Mouse (Mus musculus): ENCODE results near the gene Ahrr. TPM values are rescaled to one million over a fixed set of nuclear protein-coding genes. Genes with fewer than 3 reads are reported as not detected.

Ahrr gene
- 1 to 10 TPM; 1.5 to 4.3 (median 2.9) TPM for total RNA-seq (2022)

DNA sequence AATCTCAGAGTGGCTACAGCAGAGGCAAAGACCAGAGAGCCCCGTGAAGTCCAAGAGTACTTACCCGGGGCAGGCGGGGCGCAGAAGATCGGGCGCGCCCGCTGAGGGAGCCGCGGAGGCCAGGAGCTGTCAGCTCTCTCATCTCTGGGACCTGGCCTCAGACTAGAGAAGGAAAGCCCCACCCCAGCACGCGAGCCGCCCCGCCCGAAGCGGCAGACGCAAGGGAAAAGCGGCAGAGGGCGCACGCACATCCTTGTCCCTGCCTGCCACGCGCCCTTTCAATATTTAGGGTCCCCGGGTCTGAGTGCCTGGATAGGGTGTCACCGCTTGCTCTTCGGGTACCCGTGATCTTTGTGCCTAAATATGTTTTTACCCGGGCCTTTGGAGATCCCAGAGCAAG is at the start of gene Ahrr:
TSS of gene Ahrr (minus strand) at position 165 of the 400 bp plus-strand sequence.
- peak; percentile 43 for DNase-seq

DNA sequence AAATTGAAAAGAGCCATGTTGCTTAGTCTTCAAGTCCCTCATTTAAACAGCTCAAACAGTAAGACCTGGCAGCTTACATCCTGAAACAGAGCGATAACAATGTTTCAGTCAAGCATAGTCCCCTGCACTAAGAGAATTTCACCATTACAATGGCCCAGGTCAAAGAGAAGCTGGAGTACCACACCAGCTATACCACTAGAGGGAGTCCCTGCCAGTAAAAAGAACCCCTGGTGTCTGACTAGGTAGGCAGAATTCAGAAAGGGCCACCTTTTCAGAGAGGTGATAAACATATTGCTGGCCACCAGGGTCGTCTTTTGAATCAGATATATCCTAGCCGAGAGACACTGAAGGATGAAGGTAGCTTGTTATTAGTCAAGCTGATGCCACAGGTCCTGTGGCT is 48.9 kb upstream of the Ahrr start:
- DNase-seq: no peak

- DNase-seq: no peak
Measured at GRCm38 (mm10) chr13:74329321-74329720, 37.2 kb upstream of the Ahrr start.

- peak; percentile 97 for DNase-seq
Measured at GRCm38 (mm10) chr13:74317170-74317849, 25.2 kb upstream of the Ahrr start, which contains the start of gene Pdcd6. Gene Pdcd6 (minus strand): TSS chr13:74317580.

GRCm38 (mm10) chr13:74316789-74317169 is 24.6 kb upstream of the Ahrr start:
- DNase-seq: no peak

GRCm38 (mm10) chr13:74316386-74316785 is 24.3 kb upstream of the Ahrr start:
- DNase-seq: no peak

GRCm38 (mm10) chr13:74314616-74315015 is 22.5 kb upstream of the Ahrr start:
- no peak for DNase-seq

GRCm38 (mm10) chr13:74305780-74306179 is 13.6 kb upstream of the Ahrr start:
- DNase-seq: no peak

- peak; percentile 57 for DNase-seq
Measured at GRCm38 (mm10) chr13:74305380-74305779, 13.2 kb upstream of the Ahrr start.

- no peak for DNase-seq
Measured at GRCm38 (mm10) chr13:74302050-74303037, 10.2 kb upstream of the Ahrr start.

GRCm38 (mm10) chr13:74301607-74301984 is 9.5 kb upstream of the Ahrr start:
- no peak for DNase-seq

DNA sequence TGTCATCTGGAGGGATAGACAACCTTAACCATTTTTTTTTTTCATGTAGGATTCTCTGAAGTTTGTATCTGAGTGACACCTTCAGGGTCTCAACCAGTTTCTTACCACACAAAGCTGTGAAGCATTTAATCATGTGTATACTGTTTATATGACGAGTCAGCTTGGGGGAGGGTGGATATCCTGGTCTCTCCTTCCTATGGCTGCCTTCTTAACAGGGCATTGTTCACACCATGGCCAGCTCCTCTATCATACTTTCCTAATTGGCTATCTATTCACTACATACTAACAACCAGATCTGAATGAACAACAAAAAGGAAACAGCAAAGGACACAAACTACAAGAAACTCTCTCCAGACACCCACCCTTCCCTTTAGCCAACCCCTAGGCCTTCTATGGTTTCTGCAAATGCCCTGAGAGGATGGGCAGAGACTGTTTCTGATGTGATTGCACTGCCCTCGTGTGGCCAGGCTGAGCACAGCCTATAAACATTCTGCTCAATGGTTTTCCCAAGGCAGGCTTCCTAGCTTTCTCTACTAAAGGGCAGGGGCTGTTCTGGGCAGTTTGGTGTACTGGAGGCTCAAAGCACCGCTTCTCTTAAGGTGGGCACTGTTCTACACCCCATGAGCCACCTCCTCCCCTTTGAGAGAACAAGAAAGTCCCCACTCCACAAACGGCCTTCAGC is 8.9 kb upstream of the Ahrr start:
- DNase-seq: peak; percentile 43

GRCm38 (mm10) chr13:74296376-74296775 is 4.2 kb upstream of the Ahrr start:
- DNase-seq: no peak

- DNase-seq: no peak
Measured at GRCm38 (mm10) chr13:74289646-74290045, 2.5 kb downstream of the Ahrr start.

DNA sequence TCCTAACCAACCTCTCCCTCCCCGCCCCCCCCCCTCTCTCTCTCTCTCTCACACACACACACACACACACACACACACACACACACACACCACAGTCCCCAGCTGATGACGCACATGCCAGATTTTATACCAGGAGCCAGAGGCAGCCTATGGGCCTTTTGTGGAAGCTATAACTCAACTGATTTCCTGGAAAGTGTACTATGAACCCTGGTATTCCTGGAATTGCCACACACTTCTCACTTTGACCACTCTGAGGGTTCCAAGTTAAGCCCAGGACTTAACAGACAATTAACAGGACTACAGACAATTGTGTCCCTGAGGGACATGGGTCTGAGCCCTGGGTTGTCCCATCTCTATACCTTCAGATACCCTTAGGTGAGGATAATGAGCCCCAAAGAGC is 9.8 kb downstream of the Ahrr start:
- DNase-seq: no peak

DNA sequence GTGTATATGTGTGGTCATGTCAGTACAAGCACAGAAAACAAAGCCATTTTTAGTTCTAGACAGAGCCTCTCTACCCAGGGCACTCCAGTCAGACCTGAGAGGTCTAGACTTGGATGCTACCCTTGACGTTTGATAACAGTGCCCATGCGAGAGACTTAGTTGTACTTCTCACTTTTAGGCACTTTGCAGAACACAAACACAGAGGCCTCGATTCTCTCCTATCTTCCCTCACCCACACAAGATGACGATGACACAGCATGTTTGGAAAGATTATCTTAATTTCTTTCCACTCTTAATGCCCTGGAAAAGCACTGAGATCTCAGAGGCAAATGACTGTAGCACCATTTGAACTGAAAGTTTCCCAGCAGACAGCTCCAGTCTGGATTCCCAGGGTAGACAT is 16.4 kb downstream of the Ahrr start:
- DNase-seq: no peak

- DNase-seq: peak; percentile 51
Measured at GRCm38 (mm10) chr13:74260231-74260992, 31.7 kb downstream of the Ahrr start.

DNA sequence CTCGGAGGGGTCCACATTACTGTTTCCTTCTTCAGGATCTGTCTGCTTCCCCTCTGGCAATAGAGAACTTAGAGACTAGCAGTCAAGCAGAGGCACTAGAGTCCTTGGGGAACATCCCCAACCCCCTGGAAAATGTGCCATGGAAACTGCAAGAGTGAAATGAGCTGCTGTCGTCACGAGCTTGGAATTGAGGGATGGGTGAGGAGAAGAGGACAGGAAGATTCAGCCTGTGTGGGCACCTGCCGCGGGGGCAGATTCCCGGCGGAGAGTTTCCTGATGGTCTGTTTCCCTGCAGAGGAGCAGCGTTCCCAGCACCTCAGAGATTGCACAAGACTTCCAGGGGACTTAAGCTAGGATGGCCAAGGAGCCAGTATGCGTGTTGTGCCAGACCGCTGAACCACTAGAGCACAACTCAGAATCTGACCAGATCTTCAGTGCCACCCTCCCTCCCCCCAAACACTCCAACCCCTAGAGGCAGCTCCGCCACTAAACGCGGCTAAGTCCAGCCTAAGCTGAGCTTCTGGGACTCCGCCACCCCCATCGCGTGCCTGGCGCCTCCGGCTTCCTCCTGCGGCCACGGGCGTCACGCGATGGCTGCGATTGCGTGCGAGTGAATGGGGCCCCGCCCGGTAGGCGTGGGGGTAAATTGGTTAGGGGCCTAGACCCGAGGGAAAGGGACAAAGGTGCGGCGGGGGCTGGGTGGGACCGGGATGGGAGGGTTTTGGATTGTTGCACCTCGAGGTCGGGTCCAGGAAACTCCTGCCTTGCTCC is 32.5 kb downstream of the Ahrr start:
- peak; percentile 52 for DNase-seq

- no peak for DNase-seq
Measured at GRCm38 (mm10) chr13:74246494-74246893, 45.6 kb downstream of the Ahrr start.

- DNase-seq: no peak
Measured at GRCm38 (mm10) chr13:74245899-74246231, 46.3 kb downstream of the Ahrr start.

- DNase-seq: peak; percentile 76
Measured at GRCm38 (mm10) chr13:74245214-74245898, 46.8 kb downstream of the Ahrr start.

Data from adrenal gland, adult 8-10 months (tissue).